In genomic region chr9:21311695-21312094, GRCm38 (mm10) we compare ENCODE assay signal across 1 mouse cellular context.
TF ChIP-seq lines count a peak whose summit lies in the region.

No protein-coding gene starts in this region.

TF ChIP-seq in ES-E14, 5 proteins besides CTCF, POLR2A, EP300 and RAD21:
- TF ChIP-seq ZC3H11A (IDR thresholded peaks at IDR 0.05; ENCODE audit: borderline replicate concordance, low read depth, low read length) (no peak), MAFK (IDR thresholded peaks at IDR 0.05; ENCODE audit: insufficient read depth, low read depth, low read length) (no peak), CHD2 (IDR thresholded peaks at IDR 0.05; ENCODE audit: low read depth, low read length) (no peak), ZNF384 (IDR thresholded peaks at IDR 0.05; ENCODE audit: low read depth, low read length) (no peak), HCFC1 (IDR thresholded peaks at IDR 0.05; ENCODE audit: borderline replicate concordance, insufficient read depth, low read length) (no peak)
